Mouse (Mus musculus) heart, embryonic 16.5 days (tissue): Measurements from ENCODE around the gene Plpp2. TPM values are rescaled to one million over a fixed set of nuclear protein-coding genes. Genes with fewer than 3 reads are reported as not detected.

Experiments used
- ATAC-seq: fragments of 200-750 bp; cut with Nextera tagmentation; replicated peaks from 2 replicates; pipeline ENCODE4 v1.8.0; 2017; ENCODE audit warnings: moderate number of reproducible peaks; ENCODE audit not compliant: insufficient read depth, low FRiP score; ENCODE audit errors: extremely low read depth
- H3K27ac ChIP-seq: fragments of 300-500 bp; sonication (generic); 2 replicates; pipeline ENCODE4 v1.5.1; 2014; ENCODE audit warnings: mild to moderate bottlenecking, low read length, control low read depth, moderate library complexity
- H3K27me3 ChIP-seq: fragments of 300-500 bp; sonication (generic); 2 replicates; pipeline ENCODE4 v1.6.1; 2014; ENCODE audit warnings: low read length, mixed read lengths; ENCODE audit not compliant: control insufficient read depth, insufficient read depth
- H3K36me3 ChIP-seq: fragments of 300-500 bp; sonication (generic); 2 replicates; pipeline ENCODE4 v1.6.1; 2014; ENCODE audit not compliant: control insufficient read depth, insufficient read depth
- H3K4me1 ChIP-seq: fragments of 300-500 bp; sonication (generic); 2 replicates; pipeline ENCODE4 v1.6.1; 2014; ENCODE audit warnings: low read length, mixed read lengths; ENCODE audit not compliant: control insufficient read depth, insufficient read depth
- H3K4me2 ChIP-seq: fragments of 300-500 bp; sonication (generic); 2 replicates; pipeline ENCODE4 v1.6.1; 2014; ENCODE audit warnings: low read depth, mild to moderate bottlenecking, control low read depth, low read length
- H3K4me3 ChIP-seq: fragments of 300-500 bp; sonication (generic); 2 replicates; pipeline ENCODE4 v1.5.1; 2014; ENCODE audit warnings: mild to moderate bottlenecking, control low read depth, low read length
- H3K9ac ChIP-seq: fragments of 300-500 bp; sonication (generic); 2 replicates; pipeline ENCODE4 v1.6.1; 2014; ENCODE audit warnings: low read length, control low read depth
- H3K9me3 ChIP-seq: fragments of 300-500 bp; sonication (generic); replicated peaks from 2 replicates; pipeline ENCODE4 v1.6.1; 2016; ENCODE audit warnings: low read length; ENCODE audit not compliant: control insufficient read depth
- WGBS: fragments of 180-500 bp; shearing (Covaris S2); extraction: QIAGEN DNeasy Blood & Tissue Kit; methylation state at CpG from one replicate; pipeline ENCODE4 v1.1.7; 2014; 5-methylcytosine and 5-hydroxymethylcytosine counted together
- polyA plus RNA-seq: library from polyadenylated mRNA; unstranded; fragments of >200 nt; fragmentation: Nextera tagmentation; extraction: Ambion mirVana; gene quantifications from 2 replicates; pipeline ENCODE4 v1.2.1, GENCODE M21; 2015

The Plpp2 gene
- polyA plus RNA-seq, 1 experiment from 2014 or later = 6.7 TPM

DNA sequence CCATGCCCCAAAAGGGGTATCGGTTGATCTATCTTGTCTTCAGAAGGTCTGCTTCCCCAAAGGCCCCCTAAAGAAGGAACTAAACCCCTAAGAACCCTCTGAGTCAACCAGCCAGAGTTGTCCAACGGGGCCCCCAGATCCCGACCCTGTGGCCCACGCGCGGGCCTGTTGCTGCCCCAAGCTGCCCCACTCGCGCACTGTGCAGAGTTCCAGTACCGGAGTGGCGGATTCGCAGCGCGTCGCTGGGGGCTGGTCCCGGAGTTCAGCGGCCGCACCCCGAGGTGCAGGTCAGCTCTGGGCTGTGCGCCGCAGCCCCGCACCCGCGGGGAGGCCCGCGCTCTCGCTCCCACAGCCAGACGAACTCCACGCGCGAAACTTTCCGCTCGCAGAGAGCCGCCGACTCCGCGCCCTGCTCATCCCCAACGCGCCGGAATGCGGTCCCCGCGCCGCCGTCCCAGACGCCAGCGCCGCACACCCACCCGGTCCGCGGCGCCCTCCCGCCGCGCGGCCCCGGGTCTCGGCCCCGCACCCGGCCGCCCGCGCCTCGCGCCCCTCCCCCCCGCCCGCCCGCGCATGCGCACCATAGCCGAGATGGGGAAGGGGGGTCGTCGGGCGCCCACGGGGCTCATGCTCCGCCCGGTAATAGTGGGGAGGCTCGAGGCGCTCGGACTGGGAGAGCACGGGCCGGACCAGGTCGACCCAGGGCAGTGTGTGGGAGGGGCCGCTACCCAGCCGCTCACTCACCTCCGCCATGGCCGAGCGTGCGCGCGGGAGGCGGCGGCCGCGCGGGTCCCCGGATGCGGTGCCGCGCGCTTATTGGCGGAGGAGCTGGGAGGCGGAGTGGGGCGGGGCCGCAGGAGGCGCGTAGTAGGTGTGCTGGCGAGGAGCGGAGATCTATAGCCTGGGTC lies 21.0 kb upstream of the Plpp2 start, which contains the start of gene Mier2:
Mier2 (minus strand) TSS at position 870 of the 908 bp plus-strand sequence.
- H3K9ac ChIP-seq = peak within 1 kb of the TSS; percentile 94
- H3K4me3 ChIP-seq = peak within 1 kb of the TSS; percentile 92
- WGBS = 2% methylated on average over 87 of the region's 108 CpGs
- peak; percentile 76 for ATAC-seq
- no peaks in the 10 kb centered on the region for H3K9me3 ChIP-seq
- H3K36me3 ChIP-seq = peaks cover 5% of the 10 kb centered on the region; the same call in 1 of the 2 replicates
- peaks cover 7% of the 10 kb centered on the region for H3K4me1 ChIP-seq
- peak within 1 kb of the TSS; percentile 35; the same call in 1 of the 2 replicates for H3K27ac ChIP-seq
- H3K27me3 ChIP-seq = no peaks in the 10 kb centered on the region
- peak within 1 kb of the TSS; percentile 87 for H3K4me2 ChIP-seq

DNA sequence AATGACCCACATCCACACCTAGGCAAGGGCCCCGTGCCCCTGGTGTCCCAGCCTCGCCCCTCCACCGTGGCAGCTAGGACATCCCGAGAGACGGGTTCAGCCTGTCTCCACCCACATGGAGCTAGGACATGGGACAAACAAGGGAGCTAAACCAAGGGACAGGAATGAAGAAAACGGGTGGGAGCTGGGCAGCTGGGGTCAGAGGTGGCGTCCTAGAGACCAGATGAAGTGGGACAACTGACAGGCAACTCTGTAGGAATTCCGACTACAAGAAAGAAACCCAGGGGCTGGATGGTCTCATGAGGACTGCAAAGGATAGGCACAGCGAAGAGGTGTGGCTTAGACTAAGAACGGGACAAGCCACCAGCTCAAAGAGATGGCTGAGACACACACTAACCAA lies 20.1 kb upstream of the Plpp2 start:
- Histone ChIP-seq H3K4me2 (peak overlapping the region; percentile 87), H3K36me3 (peaks cover 14% of the 10 kb centered on the region), H3K9me3 (no peaks in the 10 kb centered on the region), H3K4me1 (peaks cover 7% of the 10 kb centered on the region), H3K27ac (no peak overlapping the region), H3K27me3 (no peaks in the 10 kb centered on the region), H3K4me3 (peak overlapping the region; percentile 92), H3K9ac (peak overlapping the region; percentile 94)
- WGBS = 32% methylated on average over 10 of the region's 10 CpGs
- ATAC-seq = no peak

DNA sequence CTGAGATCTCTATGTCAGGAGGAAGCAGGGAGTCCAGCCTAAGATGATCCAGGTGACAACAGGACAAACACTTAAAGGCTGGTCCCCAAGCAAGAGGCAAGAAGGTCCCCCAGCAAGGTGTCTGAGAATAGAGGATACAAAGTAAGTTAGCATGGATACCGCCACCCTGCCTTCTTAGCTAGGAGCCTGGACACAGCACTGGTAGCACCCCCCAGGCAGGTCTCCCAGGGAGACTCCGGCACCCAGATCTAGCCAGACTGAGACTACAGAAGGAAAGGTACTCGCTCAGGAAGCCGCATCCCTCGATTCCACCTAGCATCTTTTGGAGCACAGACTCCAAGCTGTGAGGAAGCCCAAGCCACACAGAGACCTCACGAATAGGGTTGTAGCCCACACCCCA lies 19.6 kb upstream of the Plpp2 start:
- Histone ChIP-seq H3K4me3 (no peak overlapping the region), H3K27me3 (no peaks in the 10 kb centered on the region), H3K36me3 (peaks cover 19% of the 10 kb centered on the region), H3K4me1 (peaks cover 7% of the 10 kb centered on the region), H3K9ac (no peak overlapping the region), H3K9me3 (no peaks in the 10 kb centered on the region), H3K27ac (no peak overlapping the region), H3K4me2 (peak overlapping the region; percentile 87; the same call in 1 of the 2 replicates)
- ATAC-seq = no peak
- 88% methylated on average over 6 of the region's 6 CpGs for WGBS

DNA sequence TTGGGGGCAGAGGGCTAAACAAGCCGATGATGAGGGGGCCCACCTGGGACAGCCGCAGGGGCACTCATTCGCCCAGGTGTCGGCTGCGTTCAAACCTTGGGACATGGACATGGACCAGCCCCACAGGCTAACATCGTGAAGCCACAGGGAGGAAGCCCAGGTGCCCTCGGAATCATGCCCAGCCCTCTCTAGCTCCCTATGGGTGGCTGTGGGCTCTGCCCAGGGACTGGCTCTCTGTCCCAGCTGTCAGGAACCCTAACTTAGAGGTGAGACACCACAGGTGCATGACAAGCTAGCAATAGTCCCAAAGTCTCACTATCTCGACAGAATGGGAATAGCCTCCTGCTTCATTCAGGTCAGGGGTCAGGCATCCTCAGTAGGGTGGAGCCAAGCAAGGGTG lies 18.9 kb upstream of the Plpp2 start:
- ATAC-seq = no peak
- WGBS = 82% methylated on average over 8 of the region's 8 CpGs
- Histone ChIP-seq H3K4me2 (no peak overlapping the region), H3K27me3 (no peaks in the 10 kb centered on the region), H3K4me3 (no peak overlapping the region), H3K4me1 (peaks cover 8% of the 10 kb centered on the region), H3K27ac (no peak overlapping the region), H3K9ac (no peak overlapping the region), H3K36me3 (peaks cover 23% of the 10 kb centered on the region), H3K9me3 (no peaks in the 10 kb centered on the region)

DNA sequence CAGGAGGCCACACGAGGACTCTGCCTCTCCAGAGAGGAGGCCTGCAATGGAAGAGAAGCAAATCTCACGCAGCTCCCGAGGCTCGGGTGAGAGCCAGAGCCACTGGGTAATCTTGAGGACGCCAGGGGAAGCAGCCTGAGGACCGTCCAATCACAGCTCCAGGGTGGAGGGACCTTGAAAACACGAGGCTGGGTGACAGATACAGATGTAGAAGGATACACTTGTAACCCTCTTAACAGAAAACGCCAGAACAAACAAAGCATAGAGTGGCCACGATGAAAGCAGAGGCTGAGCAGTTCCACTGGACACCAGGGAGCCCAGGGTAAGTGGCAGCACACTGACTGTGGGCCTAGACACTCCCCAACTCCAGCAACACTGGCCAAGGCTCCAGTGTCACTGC lies 16.8 kb upstream of the Plpp2 start:
- 70% methylated on average over 9 of the region's 9 CpGs for WGBS
- peaks cover 37% of the 10 kb centered on the region for H3K36me3 ChIP-seq
- ATAC-seq = no peak

DNA sequence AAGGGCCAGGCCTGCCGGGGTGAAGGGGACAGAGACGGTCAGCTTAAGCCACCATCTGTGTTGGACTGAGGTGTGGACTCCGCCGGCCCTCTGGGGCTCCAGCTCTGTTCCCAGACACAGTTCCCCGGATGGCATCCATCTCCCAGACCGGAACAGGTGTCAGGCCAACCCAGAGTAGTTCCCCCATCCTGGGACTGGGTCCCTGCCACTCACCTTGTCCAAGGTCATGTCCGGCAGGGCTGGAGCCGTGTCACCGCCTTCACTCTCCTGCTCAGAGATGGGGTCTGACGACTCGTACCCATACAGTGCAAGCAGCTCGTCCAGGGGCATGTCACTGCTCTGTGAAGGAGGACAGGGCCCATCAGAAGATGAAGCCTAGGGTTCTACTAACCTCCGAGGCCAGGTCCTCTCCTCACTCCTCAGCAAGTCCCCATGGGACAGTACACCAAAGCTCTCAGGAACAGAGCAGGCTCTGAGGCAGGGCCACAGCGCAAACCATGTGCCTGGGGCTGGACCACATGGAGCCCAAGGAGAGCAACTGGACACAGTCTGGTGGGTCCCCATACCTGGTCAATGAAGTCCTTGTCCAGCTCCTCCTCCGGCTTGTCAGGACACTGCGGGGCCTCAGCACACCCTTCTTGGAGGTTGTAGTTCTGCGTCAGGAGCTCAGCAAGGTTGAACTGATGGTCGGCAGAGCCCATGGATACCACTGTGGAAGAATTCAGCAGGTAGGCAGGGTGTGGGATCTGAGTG lies 15.6 kb upstream of the Plpp2 start:
- peaks cover 10% of the 10 kb centered on the region for H3K4me1 ChIP-seq
- no peak overlapping the region for H3K4me2 ChIP-seq
- H3K27ac ChIP-seq = no peak overlapping the region
- no peak overlapping the region for H3K9ac ChIP-seq
- H3K9me3 ChIP-seq = no peaks in the 10 kb centered on the region
- peaks cover 47% of the 10 kb centered on the region for H3K36me3 ChIP-seq
- WGBS = 87% methylated on average over 18 of the region's 18 CpGs
- no peak for ATAC-seq
- H3K27me3 ChIP-seq = no peaks in the 10 kb centered on the region
- no peak overlapping the region for H3K4me3 ChIP-seq

More for the DNA sequence above, 16.8 kb upstream of the Plpp2 start:
- no peak overlapping the region for H3K9ac ChIP-seq
- H3K9me3 ChIP-seq = no peaks in the 10 kb centered on the region
- no peaks in the 10 kb centered on the region for H3K27me3 ChIP-seq
- H3K27ac ChIP-seq = no peak overlapping the region
- peaks cover 10% of the 10 kb centered on the region for H3K4me1 ChIP-seq
- H3K4me2 ChIP-seq = no peak overlapping the region
- H3K4me3 ChIP-seq = no peak overlapping the region

DNA sequence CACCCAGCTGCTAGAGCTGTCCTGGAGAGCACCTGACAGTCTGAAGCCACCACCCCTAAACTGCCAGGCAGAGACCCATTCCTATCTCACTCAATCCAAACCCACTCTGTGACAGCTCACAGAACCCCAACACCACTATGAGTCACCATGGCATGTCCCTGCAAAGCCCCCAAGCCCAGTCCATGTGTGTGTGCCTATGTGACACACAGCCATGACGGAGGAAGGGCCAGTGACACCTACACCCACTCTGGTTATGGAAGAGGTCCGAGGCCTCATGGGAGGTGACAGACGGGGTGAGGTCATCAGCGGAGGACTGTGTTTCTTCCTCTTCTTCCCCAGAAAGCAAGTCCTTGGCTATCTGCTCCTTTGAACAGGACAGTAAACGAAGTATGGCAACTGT lies 14.9 kb upstream of the Plpp2 start:
- ATAC-seq = no peak
- Histone ChIP-seq H3K27ac (no peak overlapping the region), H3K9me3 (no peaks in the 10 kb centered on the region), H3K9ac (no peak overlapping the region), H3K4me2 (no peak overlapping the region), H3K4me1 (peaks cover 4% of the 10 kb centered on the region), H3K4me3 (no peak overlapping the region), H3K27me3 (no peaks in the 10 kb centered on the region), H3K36me3 (peaks cover 52% of the 10 kb centered on the region)
- 86% methylated on average over 5 of the region's 5 CpGs for WGBS

DNA sequence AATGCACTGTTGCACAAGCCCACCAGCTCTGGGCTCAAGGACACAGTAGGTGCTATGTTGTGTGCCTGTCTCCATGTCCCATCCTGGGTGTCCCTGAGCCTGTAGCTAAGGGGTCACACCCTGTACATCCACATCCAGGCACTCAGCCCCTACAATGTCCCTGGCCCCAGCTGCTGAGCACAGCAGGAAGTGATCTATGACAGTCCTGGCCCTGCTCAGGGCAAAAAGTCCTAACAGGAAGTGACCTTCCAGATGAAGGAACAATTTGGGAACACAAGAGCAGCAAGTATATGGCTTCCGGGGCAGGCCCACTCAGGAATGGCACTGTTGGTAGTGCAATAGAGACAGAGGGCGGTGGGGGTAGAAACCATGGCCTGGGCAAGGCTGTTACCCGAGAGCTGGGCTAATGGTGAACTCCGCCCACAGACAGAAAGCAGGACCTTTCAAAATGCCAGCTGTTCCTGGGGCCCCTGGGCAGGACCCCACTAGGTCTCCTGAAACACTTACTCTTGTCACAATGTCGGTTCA lies 13.6 kb upstream of the Plpp2 start:
- peaks cover 3% of the 10 kb centered on the region; the same call in 1 of the 2 replicates for H3K4me1 ChIP-seq
- H3K4me2 ChIP-seq = no peak overlapping the region
- no peak for ATAC-seq
- no peaks in the 10 kb centered on the region for H3K27me3 ChIP-seq
- no peaks in the 10 kb centered on the region for H3K9me3 ChIP-seq
- H3K9ac ChIP-seq = no peak overlapping the region
- no peak overlapping the region for H3K27ac ChIP-seq
- 72% methylated on average over 5 of the region's 5 CpGs for WGBS
- H3K4me3 ChIP-seq = no peak overlapping the region
- peaks cover 64% of the 10 kb centered on the region for H3K36me3 ChIP-seq
